Mouse (Mus musculus) liver, embryonic 14.5 days (tissue): ENCODE results near the gene Esyt2.

Experiments used
- CTCF ChIP-seq: IDR thresholded peaks from 2 replicates; pipeline ENCODE4 v1.5.1; 2016; ENCODE audit warnings: antibody characterized with exemption, low read depth, control low read depth
- EP300 ChIP-seq: IDR thresholded peaks from 2 replicates; pipeline ENCODE4 v1.6.1; 2016; ENCODE audit warnings: antibody characterized with exemption, low read depth

GRCm38 (mm10) chr12:116273733-116274132, 7.3 kb upstream of the Esyt2 start:
- TF ChIP-seq CTCF = no peak
- TF ChIP-seq EP300 = no peak
